ENCODE assay signal across 32 mouse cellular contexts in the genomic region with DNA sequence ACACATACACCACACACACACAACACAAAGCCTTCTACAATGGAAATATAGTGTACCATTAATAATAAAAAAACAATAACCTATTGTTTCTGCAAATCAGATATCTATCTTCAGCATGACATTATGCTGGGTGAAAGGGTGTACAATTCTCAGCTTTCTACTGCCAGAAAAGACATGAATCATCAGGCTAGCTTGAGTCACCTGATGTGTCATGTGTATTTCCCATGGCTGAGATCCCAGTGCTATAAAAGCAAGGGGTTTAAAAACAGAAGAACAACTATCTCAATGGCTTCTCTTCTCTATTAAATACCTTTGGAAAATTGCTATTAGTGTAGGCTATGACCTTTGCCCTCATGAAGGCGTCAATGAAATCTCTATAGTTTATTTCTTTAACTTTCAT.
A peak's percentile ranks its signal among the peaks of the same experiment; 100 is the strongest.
DNase-seq lines count a peak whose midpoint lies in the region; ATAC-seq lines count a peak whose summit lies in the region.
"Had no signal": no experiment of that assay in that cellular context is flagged by ENCODE, and none has a peak within 500 bp of the region (broad histone marks: within the 10 kb centered on the region; RNA-seq: fewer than 3 reads in every experiment).

No protein-coding gene starts in this region.

- no peaks in the 10 kb centered on the region for H3K36me3 ChIP-seq in limb, embryonic 10.5 days
- H3K36me3 ChIP-seq: forebrain, embryonic 15.5 days; hindbrain, embryonic 12.5 days; intestine, embryonic 15.5 days; limb, embryonic 15.5 days; liver, embryonic 13.5 days; neural tube, embryonic 15.5 days; stomach, embryonic 15.5 days had no signal

- H3K27ac ChIP-seq in limb, embryonic 10.5 days = no peak overlapping the region
- H3K27ac ChIP-seq: forebrain, embryonic 15.5 days; hindbrain, embryonic 12.5 days; hindbrain, postnatal 0 days; intestine, embryonic 15.5 days; limb, embryonic 15.5 days; liver, embryonic 13.5 days; neural tube, embryonic 15.5 days; stomach, embryonic 15.5 days had no signal

- no peak overlapping the region for H3K4me3 ChIP-seq in limb, embryonic 10.5 days
- H3K4me3 ChIP-seq: forebrain, embryonic 15.5 days; hindbrain, embryonic 12.5 days; intestine, embryonic 15.5 days; limb, embryonic 15.5 days; liver, embryonic 13.5 days; megakaryocyte, embryonic 14.5 days; neural tube, embryonic 15.5 days; stomach, embryonic 15.5 days had no signal

- H3K27me3 ChIP-seq in limb, embryonic 10.5 days (ENCODE audit: low read depth, poor library complexity, severe bottlenecking) = no peaks in the 10 kb centered on the region
- H3K27me3 ChIP-seq: CH12.LX; forebrain, embryonic 15.5 days; hindbrain, embryonic 12.5 days; intestine, embryonic 15.5 days; limb, embryonic 15.5 days; liver, embryonic 13.5 days; megakaryocyte, embryonic 14.5 days; neural tube, embryonic 15.5 days; stomach, embryonic 15.5 days had no signal

- 92% methylated on average over 1 of the region's 1 CpGs for WGBS in limb, embryonic 10.5 days

- H3K4me1 ChIP-seq in limb, embryonic 10.5 days = no peaks in the 10 kb centered on the region
- H3K4me1 ChIP-seq: forebrain, embryonic 15.5 days; hindbrain, embryonic 12.5 days; intestine, embryonic 15.5 days; limb, embryonic 15.5 days; liver, embryonic 13.5 days; megakaryocyte, embryonic 14.5 days; neural tube, embryonic 15.5 days; stomach, embryonic 15.5 days had no signal

- no peaks in the 10 kb centered on the region for H3K9me3 ChIP-seq in limb, embryonic 10.5 days (replicated peaks)
- H3K9me3 ChIP-seq: forebrain, embryonic 15.5 days; hindbrain, embryonic 12.5 days; intestine, embryonic 15.5 days; limb, embryonic 15.5 days; liver, embryonic 13.5 days; megakaryocyte, embryonic 14.5 days; neural tube, embryonic 15.5 days; stomach, embryonic 15.5 days had no signal

- ATAC-seq in CD4-positive, CD25-positive, alpha-beta regulatory T cell, adult 4 months = no peak
- ATAC-seq: forebrain, embryonic 15.5 days; hindbrain, postnatal 0 days; intestine, embryonic 15.5 days; lung, postnatal 0 days had no signal

- DNase-seq in adrenal gland, adult 2 months = peak; percentile 30
- no peak for DNase-seq in adrenal gland, postnatal 25 days
- DNase-seq in 3134 (ENCODE audit: extremely low read depth, insufficient read length, low spot score) = peak; percentile 56
- peak; percentile 35 for DNase-seq in Muller cell, postnatal 12 days (ENCODE audit: inconsistent ontology term)
- peak; percentile 66 for DNase-seq in fat pad, adult 2 months (ENCODE audit: extremely low read depth, low read depth, low spot score)
- no peak for DNase-seq in cerebellum, adult 11 months
- no peak for DNase-seq in limb, embryonic 10.5 days (ENCODE audit: low spot score)
- DNase-seq: adrenal gland, adult 8-10 months; cerebellum, adult 18-20 months; cerebellum, postnatal 10 days; gastrocnemius, postnatal 10 days; heart, postnatal 36 days; kidney, postnatal 4 days; left cerebral cortex, postnatal 4 days; liver, embryonic 13.5 days; lung, adult 18-20 months; lung, postnatal 4 days; midbrain, embryonic 14.5 days; retina, postnatal 1 day; right cerebral cortex, postnatal 14 days; thymus, postnatal 14 days had no signal

Comparison
In these comparisons a context has a peak if more than half of its experiments do, and no peak if none do; other contexts are left out.
1. DNase-seq: peak in adrenal gland, adult 2 months (single experiment), 3134 (single experiment), Muller cell, postnatal 12 days (single experiment) and fat pad, adult 2 months (single experiment); none in adrenal gland, postnatal 25 days (single experiment), cerebellum, adult 11 months (single experiment) and limb, embryonic 10.5 days (single experiment).